Mouse (Mus musculus): ENCODE data around the gene Fcrla.

DNA sequence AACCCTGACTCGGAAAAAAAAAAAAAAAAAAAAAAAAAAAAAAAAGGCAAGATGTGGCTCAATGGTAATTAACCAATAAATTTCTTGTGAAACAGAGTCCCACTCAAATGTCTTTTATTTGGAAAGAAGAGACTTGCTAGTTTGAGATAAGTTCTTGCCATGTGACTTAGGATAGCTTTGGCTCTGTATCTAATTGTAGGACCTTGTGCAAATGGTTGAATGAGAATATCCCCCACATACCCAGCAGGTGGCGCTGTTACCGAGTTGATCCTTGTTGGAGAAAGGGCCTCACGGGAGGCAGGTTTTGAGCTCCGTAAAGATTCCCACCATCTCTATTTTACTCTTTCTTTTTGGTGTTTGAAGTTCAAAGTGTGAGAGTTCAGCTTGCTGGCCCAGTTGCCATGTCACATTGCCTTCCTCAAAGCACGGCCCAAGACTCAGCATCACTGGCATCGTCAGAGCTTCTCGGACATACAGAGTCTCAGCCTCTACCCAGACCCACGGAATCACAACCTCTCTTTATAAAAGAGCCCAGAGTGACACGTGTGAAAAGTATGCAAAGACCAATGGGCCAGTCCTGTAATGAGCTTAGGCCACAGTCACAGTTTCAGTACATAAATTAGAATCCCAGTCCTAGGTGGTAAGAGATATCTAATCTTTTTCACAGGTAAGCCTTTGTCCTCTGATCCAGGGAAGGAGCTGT is 25.7 kb downstream of the Fcrla start:
- no peak for TF ChIP-seq POLR2A (IDR thresholded peaks at IDR 0.05; ENCODE audit: extremely low read depth, insufficient read depth, low read length)
- peak; percentile 83 for TF ChIP-seq CTCF (IDR thresholded peaks at IDR 0.05; ENCODE audit: extremely low read depth, insufficient read depth, low read length)

Measured in cortical plate, adult 2 months (tissue).